Mouse (Mus musculus): Measurements from ENCODE around the gene 4930539E08Rik. TPM values are rescaled to one million over a fixed set of nuclear protein-coding genes. Genes with fewer than 3 reads are reported as not detected.
A peak's percentile ranks its signal among the peaks of the same experiment; 100 is the strongest.

4930539E08Rik gene
- polyA plus RNA-seq (2012; rRNA removed): 4.7 and 4.9 TPM in 2 replicates

DNA sequence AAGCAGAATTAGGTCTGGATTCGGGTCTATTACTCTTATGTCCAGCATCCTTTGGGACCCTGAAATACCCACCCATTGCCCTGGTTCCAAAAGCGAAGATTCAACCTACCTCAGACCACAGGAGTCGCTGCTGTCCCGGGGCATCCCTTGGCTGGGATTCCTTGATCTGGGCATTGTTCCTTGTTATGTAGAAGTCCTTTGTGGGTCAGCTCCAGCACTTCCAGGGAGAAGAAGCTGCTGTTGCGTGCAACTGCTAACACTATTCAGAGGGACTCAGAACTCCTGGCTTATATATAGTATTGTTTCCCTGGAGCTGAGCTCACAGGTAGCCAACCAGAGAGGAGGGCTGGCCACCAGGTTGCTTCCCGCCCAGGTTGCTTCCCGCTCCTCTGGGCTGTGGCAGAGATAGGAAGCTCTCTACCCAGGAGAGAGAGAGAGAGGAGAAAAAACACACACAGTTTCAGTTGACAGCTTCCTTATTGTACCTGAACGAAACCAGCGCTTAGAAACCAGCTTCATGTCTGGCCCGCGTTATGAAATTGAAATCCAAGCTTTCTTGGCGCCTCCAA lies at the start of gene 4930539E08Rik:
Gene 4930539E08Rik, minus strand, starts transcription at position 265 of the 569 bp plus-strand sequence.
- no peaks in the 10 kb centered on the region for H3K36me3 ChIP-seq (ENCODE audit: control insufficient read depth, insufficient read depth, low read length)
- peaks cover 7% of the 10 kb centered on the region for H3K4me1 ChIP-seq (ENCODE audit: control insufficient read depth, insufficient read depth, low read length)
- H3K4me3 ChIP-seq (ENCODE audit: control insufficient read depth, low read depth, low read length): no peak within 1 kb of the TSS
- no peak within 1 kb of the TSS for H3K27ac ChIP-seq (ENCODE audit: control insufficient read depth, insufficient read depth, low read depth, low read length)
- H3K27me3 ChIP-seq (ENCODE audit: control insufficient read depth, insufficient read depth, low read length): no peaks in the 10 kb centered on the region
- TF ChIP-seq CTCF (IDR thresholded peaks at IDR 0.05; ENCODE audit: control insufficient read depth, insufficient read depth, insufficient replicate concordance, low read depth, low read length) (no peak), POLR2A (IDR thresholded peaks at IDR 0.05; ENCODE audit: control insufficient read depth, low read depth, low read length) (no peak)

GRCm38 (mm10) chr17:28961596-28961995 lies 46.5 kb upstream of the 4930539E08Rik start:
- H3K27me3 ChIP-seq (ENCODE audit: control insufficient read depth, insufficient read depth, low read length): no peaks in the 10 kb centered on the region
- H3K27ac ChIP-seq (ENCODE audit: control insufficient read depth, insufficient read depth, low read depth, low read length): no peak overlapping the region
- no peak overlapping the region for H3K4me3 ChIP-seq (ENCODE audit: control insufficient read depth, low read depth, low read length)
- no peak for TF ChIP-seq POLR2A (IDR thresholded peaks at IDR 0.05; ENCODE audit: control insufficient read depth, low read depth, low read length)
- H3K36me3 ChIP-seq (ENCODE audit: control insufficient read depth, insufficient read depth, low read length): peaks cover 2% of the 10 kb centered on the region; the same call in 1 of the 2 replicates
- H3K4me1 ChIP-seq (ENCODE audit: control insufficient read depth, insufficient read depth, low read length): no peaks in the 10 kb centered on the region

GRCm38 (mm10) chr17:28960597-28960996 lies 45.5 kb upstream of the 4930539E08Rik start:
- no peak overlapping the region for H3K4me3 ChIP-seq (ENCODE audit: control insufficient read depth, low read depth, low read length)
- TF ChIP-seq CTCF (IDR thresholded peaks at IDR 0.05; ENCODE audit: control insufficient read depth, insufficient read depth, insufficient replicate concordance, low read depth, low read length) (no peak), POLR2A (IDR thresholded peaks at IDR 0.05; ENCODE audit: control insufficient read depth, low read depth, low read length) (no peak)
- peaks cover 2% of the 10 kb centered on the region; the same call in 1 of the 2 replicates for H3K36me3 ChIP-seq (ENCODE audit: control insufficient read depth, insufficient read depth, low read length)
- no peak overlapping the region for H3K27ac ChIP-seq (ENCODE audit: control insufficient read depth, insufficient read depth, low read depth, low read length)
- no peaks in the 10 kb centered on the region for H3K27me3 ChIP-seq (ENCODE audit: control insufficient read depth, insufficient read depth, low read length)
- H3K4me1 ChIP-seq (ENCODE audit: control insufficient read depth, insufficient read depth, low read length): no peaks in the 10 kb centered on the region

- H3K4me3 ChIP-seq (ENCODE audit: control insufficient read depth, low read depth, low read length): peak overlapping the region; percentile 93
- H3K4me1 ChIP-seq (ENCODE audit: control insufficient read depth, insufficient read depth, low read length): peaks cover 6% of the 10 kb centered on the region
- H3K27me3 ChIP-seq (ENCODE audit: control insufficient read depth, insufficient read depth, low read length): no peaks in the 10 kb centered on the region
- no peaks in the 10 kb centered on the region for H3K36me3 ChIP-seq (ENCODE audit: control insufficient read depth, insufficient read depth, low read length)
- TF ChIP-seq POLR2A (IDR thresholded peaks at IDR 0.05; ENCODE audit: control insufficient read depth, low read depth, low read length) (no peak), CTCF (IDR thresholded peaks at IDR 0.05; ENCODE audit: control insufficient read depth, insufficient read depth, insufficient replicate concordance, low read depth, low read length) (no peak)
- H3K27ac ChIP-seq (ENCODE audit: control insufficient read depth, insufficient read depth, low read depth, low read length): no peak overlapping the region
These were observed 39.3 kb upstream of the 4930539E08Rik start for GRCm38 (mm10) chr17:28954416-28954815.

- TF ChIP-seq CTCF (IDR thresholded peaks at IDR 0.05; ENCODE audit: control insufficient read depth, insufficient read depth, insufficient replicate concordance, low read depth, low read length) (no peak), POLR2A (IDR thresholded peaks at IDR 0.05; ENCODE audit: control insufficient read depth, low read depth, low read length) (no peak)
- Histone ChIP-seq H3K27me3 (ENCODE audit: control insufficient read depth, insufficient read depth, low read length) (no peaks in the 10 kb centered on the region), H3K36me3 (ENCODE audit: control insufficient read depth, insufficient read depth, low read length) (no peaks in the 10 kb centered on the region), H3K4me1 (ENCODE audit: control insufficient read depth, insufficient read depth, low read length) (peaks cover 6% of the 10 kb centered on the region), H3K4me3 (ENCODE audit: control insufficient read depth, low read depth, low read length) (peak overlapping the region; percentile 93), H3K27ac (ENCODE audit: control insufficient read depth, insufficient read depth, low read depth, low read length) (peak overlapping the region; percentile 80)
These were observed 38.1 kb upstream of the 4930539E08Rik start for GRCm38 (mm10) chr17:28953251-28953650.

DNA sequence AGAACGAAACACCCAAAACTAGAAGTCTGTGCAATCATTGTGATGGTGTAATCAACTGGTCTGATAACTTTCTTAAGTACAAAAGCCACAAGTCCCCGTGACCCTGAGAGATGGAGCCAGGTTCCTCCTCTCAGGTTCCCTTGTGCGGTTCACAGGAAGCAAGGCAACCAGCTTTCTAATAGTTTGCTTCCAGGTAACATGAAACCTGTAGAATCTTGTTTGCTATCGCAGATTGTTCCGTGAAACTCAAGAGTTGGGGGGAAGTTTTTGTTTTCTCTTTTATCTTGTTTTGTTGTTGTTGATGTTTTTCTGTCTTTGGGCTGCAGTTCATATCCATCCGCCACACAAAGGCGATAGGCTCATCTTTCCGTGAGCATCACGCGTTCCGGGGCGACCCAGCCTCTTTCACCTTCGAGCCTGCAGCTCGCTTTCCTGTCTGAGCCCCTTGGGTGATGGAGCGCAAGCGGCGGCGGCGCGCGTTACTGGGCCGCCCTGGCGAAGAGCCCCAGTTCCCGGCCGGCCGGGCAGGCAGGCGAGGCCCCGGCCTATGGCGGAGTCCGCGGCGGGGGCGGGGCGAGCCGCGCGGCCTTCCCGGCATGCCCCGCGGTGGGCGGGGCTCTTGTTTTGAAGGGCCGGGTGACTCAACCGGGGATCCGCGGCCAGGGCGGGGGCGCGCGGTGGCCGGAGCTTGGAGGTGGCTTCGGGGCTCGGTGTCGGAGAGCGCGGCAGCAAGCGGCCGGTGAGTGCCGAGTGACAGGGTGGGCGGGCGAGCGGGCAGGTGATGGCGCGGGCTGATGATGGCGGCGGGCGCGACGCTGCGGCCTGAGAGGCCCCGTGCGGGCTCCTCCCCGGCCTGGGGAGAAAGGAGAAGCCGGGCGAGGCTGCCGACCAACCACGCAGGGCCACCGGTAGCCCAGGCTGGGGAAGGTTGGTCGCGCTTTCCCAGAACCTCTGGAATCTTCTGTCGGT lies 37.0 kb upstream of the 4930539E08Rik start, which contains the start of gene Kctd20:
Gene Kctd20, plus strand, starts transcription at position 120 of the 969 bp plus-strand sequence.
- Histone ChIP-seq H3K36me3 (ENCODE audit: control insufficient read depth, insufficient read depth, low read length) (no peaks in the 10 kb centered on the region), H3K27ac (ENCODE audit: control insufficient read depth, insufficient read depth, low read depth, low read length) (peak within 1 kb of the TSS; percentile 92), H3K27me3 (ENCODE audit: control insufficient read depth, insufficient read depth, low read length) (no peaks in the 10 kb centered on the region), H3K4me1 (ENCODE audit: control insufficient read depth, insufficient read depth, low read length) (peaks cover 6% of the 10 kb centered on the region), H3K4me3 (ENCODE audit: control insufficient read depth, low read depth, low read length) (peak within 1 kb of the TSS; percentile 93)
- TF ChIP-seq POLR2A (IDR thresholded peaks at IDR 0.05; ENCODE audit: control insufficient read depth, low read depth, low read length) (peak; percentile 58), CTCF (IDR thresholded peaks at IDR 0.05; ENCODE audit: control insufficient read depth, insufficient read depth, insufficient replicate concordance, low read depth, low read length) (no peak)

DNA sequence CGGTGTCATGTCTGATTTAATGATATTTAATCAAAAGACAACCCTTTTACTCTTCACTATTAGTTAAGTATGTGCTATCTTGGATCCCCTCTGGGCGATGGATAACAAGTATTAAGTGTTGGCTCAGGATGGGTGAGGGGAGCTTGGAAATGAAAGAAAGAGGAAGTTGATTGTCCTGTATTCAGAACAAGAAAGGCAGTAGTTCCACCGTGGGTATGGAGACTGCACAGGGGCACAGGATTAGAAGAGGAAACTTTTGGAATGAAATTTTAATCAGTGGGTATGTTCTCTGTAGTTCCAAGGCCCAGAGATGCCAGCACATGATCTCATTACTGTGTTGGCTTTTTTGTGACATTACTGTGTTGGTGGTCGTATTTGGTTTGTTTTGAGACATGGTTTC lies 35.6 kb upstream of the 4930539E08Rik start:
- H3K27ac ChIP-seq (ENCODE audit: control insufficient read depth, insufficient read depth, low read depth, low read length): no peak overlapping the region

More for the DNA sequence above, 35.6 kb upstream of the 4930539E08Rik start:
- Histone ChIP-seq H3K27me3 (ENCODE audit: control insufficient read depth, insufficient read depth, low read length) (no peaks in the 10 kb centered on the region), H3K36me3 (ENCODE audit: control insufficient read depth, insufficient read depth, low read length) (no peaks in the 10 kb centered on the region), H3K4me1 (ENCODE audit: control insufficient read depth, insufficient read depth, low read length) (peaks cover 9% of the 10 kb centered on the region), H3K4me3 (ENCODE audit: control insufficient read depth, low read depth, low read length) (no peak overlapping the region; the same call in 1 of the 2 replicates)
- TF ChIP-seq CTCF (IDR thresholded peaks at IDR 0.05; ENCODE audit: control insufficient read depth, insufficient read depth, insufficient replicate concordance, low read depth, low read length) (no peak), POLR2A (IDR thresholded peaks at IDR 0.05; ENCODE audit: control insufficient read depth, low read depth, low read length) (no peak)

Measured in testis, adult 2 months (tissue).